Mouse (Mus musculus) CH12.LX (cell line): ENCODE data around the gene Arg1. TPM values are rescaled to one million over a fixed set of nuclear protein-coding genes. Genes with fewer than 3 reads are reported as not detected.
A peak's percentile ranks its signal among the peaks of the same experiment; 100 is the strongest.

Experiments used
- DNase-seq: peaks from one replicate; pipeline ENCODE4 v3.0.0-alpha.2; 2013; ENCODE audit errors: extremely low read depth
- H3K27ac ChIP-seq: 2 replicates; pipeline ENCODE4 v1.5.1; 2012; ENCODE audit warnings: low read depth, mild to moderate bottlenecking, control low read depth, moderate library complexity; ENCODE audit not compliant: insufficient read depth
- H3K27me3 ChIP-seq: replicated peaks from 2 replicates; pipeline ENCODE3; 2012; ENCODE audit warnings: inconsistent platforms
- H3K36me3 ChIP-seq, 2 experiments: replicated peaks in 1 of 2; 2 replicates each; pipeline versions ENCODE3 to v1.6.1; 2012; ENCODE audit warnings: inconsistent platforms in 1 of 2, low read length in 1 of 2, mild to moderate bottlenecking in 1 of 2, mixed read lengths in 1 of 2, moderate library complexity in 1 of 2; ENCODE audit not compliant: control insufficient read depth in 1 of 2, insufficient read depth in 1 of 2
- H3K4me1 ChIP-seq, 2 experiments: 2 replicates each; pipeline ENCODE4 v1.6.1; 2012; ENCODE audit warnings: inconsistent platforms in 1 of 2, moderate library complexity in 1 of 2; ENCODE audit not compliant: insufficient read depth in 2 of 2, control insufficient read depth in 1 of 2
- H3K4me2 ChIP-seq: 2 replicates; pipeline ENCODE4 v1.6.1; 2012; ENCODE audit warnings: low read depth, mild to moderate bottlenecking, control low read depth; ENCODE audit not compliant: poor library complexity, insufficient read depth, severe bottlenecking
- H3K4me3 ChIP-seq, 3 experiments: fragments of 150-350 bp in 1 of 3; sonication (generic) in 1 of 3; replicated peaks in 1 of 3; 2 replicates each; pipeline versions ENCODE3 to v1.5.1; 2011 to 2012; ENCODE audit warnings: low read depth in 2 of 3, low read length in 2 of 3, mild to moderate bottlenecking in 2 of 3, moderate library complexity in 2 of 3, control low read depth in 1 of 3, improper control_type of control experiment in 1 of 3, inconsistent platforms in 1 of 3, mixed read lengths in 1 of 3; ENCODE audit not compliant: poor library complexity in 1 of 3
- H3K79me2 ChIP-seq: replicated peaks from 2 replicates; pipeline ENCODE4 v1.6.1; 2012; ENCODE audit warnings: mild to moderate bottlenecking, moderate library complexity; ENCODE audit not compliant: control insufficient read depth, poor library complexity, insufficient read depth, severe bottlenecking; ENCODE audit errors: extremely low read depth
- H3K9ac ChIP-seq: 2 replicates; pipeline ENCODE4 v1.6.1; 2012; ENCODE audit warnings: low read depth, mild to moderate bottlenecking, control low read depth, moderate library complexity; ENCODE audit not compliant: insufficient read depth
- H3K9me3 ChIP-seq: replicated peaks from 2 replicates; pipeline ENCODE3; 2012; ENCODE audit warnings: low read length, inconsistent platforms, mixed read lengths
- CTCF ChIP-seq, 2 experiments: IDR thresholded peaks in 1 of 2; conservative IDR thresholded peaks in 1 of 2; 2 replicates each; pipeline ENCODE4 v1.5.1; 2011 to 2012; ENCODE audit warnings: low read depth in 2 of 2, low read length in 2 of 2, improper control_type of control experiment in 1 of 2, inconsistent platforms in 1 of 2, mild to moderate bottlenecking in 1 of 2, moderate library complexity in 1 of 2
- GABPA ChIP-seq: IDR thresholded peaks from 2 replicates; pipeline ENCODE4 v1.6.1; 2012; ENCODE audit warnings: low read depth, low read length, improper control_type of control experiment, inconsistent platforms; ENCODE audit not compliant: insufficient replicate concordance
- IRF4 ChIP-seq: IDR thresholded peaks from 2 replicates; pipeline ENCODE4 v1.6.1; 2014; ENCODE audit warnings: low read depth, mild to moderate bottlenecking, inconsistent platforms, low read length, improper control_type of control experiment
- JUND ChIP-seq: conservative IDR thresholded peaks from 2 replicates; pipeline ENCODE4 v1.6.1; 2011; ENCODE audit warnings: low read depth, low read length, improper control_type of control experiment
- KAT2A ChIP-seq: IDR thresholded peaks from 2 replicates; pipeline ENCODE4 v1.6.1; 2012; ENCODE audit warnings: low read length, improper control_type of control experiment, inconsistent platforms; ENCODE audit not compliant: insufficient replicate concordance
- MAFK ChIP-seq: IDR thresholded peaks from 2 replicates; pipeline ENCODE4 v1.6.1; 2011; ENCODE audit warnings: low read length, improper control_type of control experiment; ENCODE audit not compliant: insufficient replicate concordance
- MYC ChIP-seq: IDR thresholded peaks from 2 replicates; pipeline ENCODE4 v1.6.1; 2011; ENCODE audit warnings: low read depth, mild to moderate bottlenecking, improper control_type of control experiment, low read length
- NELFE ChIP-seq: IDR thresholded peaks from 2 replicates; pipeline ENCODE4 v1.6.1; 2011; ENCODE audit warnings: low read depth, low read length, improper control_type of control experiment
- NRF1 ChIP-seq: IDR thresholded peaks from 2 replicates; pipeline ENCODE4 v1.6.1; 2014; ENCODE audit warnings: low read depth, mild to moderate bottlenecking, inconsistent platforms, low read length, improper control_type of control experiment, moderate library complexity
- PAX5 ChIP-seq: IDR thresholded peaks from 2 replicates; pipeline ENCODE4 v1.6.1; 2012; ENCODE audit warnings: low read length, inconsistent platforms, mixed read lengths
- POLR2A ChIP-seq: IDR thresholded peaks from 2 replicates; pipeline ENCODE4 v1.6.1; 2011; ENCODE audit warnings: low read depth, mild to moderate bottlenecking, improper control_type of control experiment, low read length
- POLR2AphosphoS2 ChIP-seq: IDR thresholded peaks from 2 replicates; pipeline ENCODE4 v1.6.1; 2011; ENCODE audit warnings: low read depth, low read length, improper control_type of control experiment
- RAD21 ChIP-seq: IDR thresholded peaks from 2 replicates; pipeline ENCODE4 v1.6.1; 2011; ENCODE audit warnings: low read depth, mild to moderate bottlenecking, low read length, improper control_type of control experiment, moderate library complexity
- RCOR1 ChIP-seq: conservative IDR thresholded peaks from 2 replicates; pipeline ENCODE4 v1.6.1; 2012; ENCODE audit warnings: low read depth, mild to moderate bottlenecking, inconsistent platforms, low read length, improper control_type of control experiment
- SIN3A ChIP-seq: IDR thresholded peaks from 2 replicates; pipeline ENCODE4 v1.6.1; 2012; ENCODE audit warnings: low read length, improper control_type of control experiment, inconsistent platforms
- UBTF ChIP-seq: IDR thresholded peaks from 2 replicates; pipeline ENCODE4 v1.6.1; 2012; ENCODE audit warnings: low read depth, mild to moderate bottlenecking, inconsistent platforms, low read length, improper control_type of control experiment, moderate library complexity
- USF2 ChIP-seq: conservative IDR thresholded peaks from 2 replicates; pipeline ENCODE4 v1.6.1; 2011; ENCODE audit warnings: low read depth, low read length, improper control_type of control experiment
- ZC3H11A ChIP-seq: IDR thresholded peaks from 2 replicates; pipeline ENCODE4 v1.6.1; 2012; ENCODE audit warnings: low read depth, mild to moderate bottlenecking, inconsistent platforms, low read length, improper control_type of control experiment
- ZMIZ1 ChIP-seq: IDR thresholded peaks from 2 replicates; pipeline ENCODE4 v1.6.1; 2012; ENCODE audit warnings: low read depth, mild to moderate bottlenecking, inconsistent platforms, low read length, improper control_type of control experiment
- dilution Hi-C: fragments of 300-500 bp; cut with MboI; formaldehyde crosslinking; loops from 2 replicates; pipeline ENCODE4 v1.14.3; 2020; ENCODE audit warnings: low sequenced_read_pairs; ENCODE audit not compliant: extremely low pct_unique_long_range_greater_than_20kb, extremely low pct_ligation_motif_present
- in situ Hi-C: fragments of 300-500 bp; cut with MboI; formaldehyde crosslinking; loops from 3 replicates; pipeline ENCODE4 v1.14.3; 2019; ENCODE audit warnings: low sequenced_read_pairs, low pct_ligation_motif_present, low pct_unique_long_range_greater_than_20kb, mixed read lengths
- polyA plus RNA-seq: library from polyadenylated mRNA; unstranded; fragments of >175 nt; gene quantifications from 2 replicates; pipeline ENCODE4 v1.2.1, GENCODE M21; 2012; ENCODE audit warnings: low read depth; ENCODE audit not compliant: insufficient read length
- total RNA-seq, 2 experiments: library from RNA; depleted of rRNA; stranded (reverse); fragments of 300-350 nt in 1 of 2; fragments of >200 nt in 1 of 2; gene quantifications; 2 replicates each; pipeline ENCODE4 v1.2.3; 2012 to 2014

Arg1 gene
- total and polyA plus RNA-seq, 3 experiments: 0.20 to 0.55 (median 0.20) TPM

DNA sequence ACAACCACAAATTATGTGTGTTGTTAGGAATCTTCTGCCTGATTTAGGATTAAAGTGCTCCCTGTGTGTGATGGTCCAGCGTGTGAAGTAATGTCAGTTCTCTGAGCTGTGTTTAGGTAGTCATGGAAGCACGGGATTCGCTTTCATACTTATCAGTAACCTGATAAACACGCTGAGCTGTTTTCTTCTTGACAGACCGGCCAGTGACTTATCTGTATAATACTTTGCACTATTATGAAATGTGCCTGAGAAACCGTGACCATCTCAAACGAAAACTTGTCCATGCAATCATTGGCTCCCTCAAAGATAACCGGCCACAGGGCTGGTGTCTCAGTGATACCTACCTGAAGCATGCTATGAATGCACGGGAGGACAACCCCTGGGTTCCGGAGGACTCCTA is 21.7 kb downstream of the Arg1 start:
- no peak overlapping the region for H3K4me3 ChIP-seq
- TF ChIP-seq ZC3H11A (no peak), PAX5 (no peak), MYC (no peak), GABPA (no peak), JUND (no peak), SIN3A (no peak), NELFE (no peak), ZMIZ1 (no peak), KAT2A (no peak), USF2 (no peak), IRF4 (no peak), POLR2A (no peak), RCOR1 (no peak), POLR2AphosphoS2 (no peak), UBTF (no peak), NRF1 (no peak), RAD21 (no peak)
- in situ Hi-C loops: no loop called here

GRCm38 (mm10) chr10:24895927-24896326 is 31.4 kb downstream of the Arg1 start:
- Histone ChIP-seq H3K36me3 (peaks cover 66 to 92% of the 10 kb centered on the region in 2 experiments), H3K27ac (no peak overlapping the region), H3K4me3 (no peak overlapping the region), H3K79me2 (no peaks in the 10 kb centered on the region), H3K4me1 (no peaks in the 10 kb centered on the region), H3K4me2 (no peak overlapping the region), H3K9ac (no peak overlapping the region)
- DNase-seq: no peak
- dilution Hi-C loops: no loop called here
- TF ChIP-seq CTCF (conservative IDR thresholded peaks at IDR 0.05 in 1 of 2, IDR thresholded peaks at IDR 0.05 in 1 of 2; ENCODE audit: low read depth in 2 of 2, low read length in 2 of 2) (peak in 1 of 2 experiments; percentile 14; a peak in 1 of 4 replicates), MAFK (no peak)
- TF ChIP-seq, all 38 proteins: peak for 1
- no peaks in the 10 kb centered on the region for H3K9me3 ChIP-seq
- no peaks in the 10 kb centered on the region for H3K27me3 ChIP-seq
- in situ Hi-C loops: no loop called here

More for the DNA sequence above, 21.7 kb downstream of the Arg1 start:
- no peaks in the 10 kb centered on the region for H3K9me3 ChIP-seq
- no peak for DNase-seq
- H3K27ac ChIP-seq: no peak overlapping the region
- peaks cover 77 to 95% of the 10 kb centered on the region in 2 experiments for H3K36me3 ChIP-seq
- H3K9ac ChIP-seq: no peak overlapping the region
- H3K79me2 ChIP-seq: no peaks in the 10 kb centered on the region
- H3K4me1 ChIP-seq: no peaks in the 10 kb centered on the region
- H3K4me2 ChIP-seq: no peak overlapping the region
- H3K27me3 ChIP-seq: no peaks in the 10 kb centered on the region
- dilution Hi-C loops: no loop called here
